Mouse (Mus musculus): ENCODE measurements around the gene Engase. TPM values are rescaled to one million over a fixed set of nuclear protein-coding genes. Genes with fewer than 3 reads are reported as not detected.

The Engase gene
- polyA plus RNA-seq, 1 experiment from 2014 or later = 5.9 TPM

- Histone ChIP-seq H3K9me3 (replicated peaks; ENCODE audit: control insufficient read depth, low read length, poor library complexity, severe bottlenecking) (no peaks in the 10 kb centered on the region), H3K4me1 (ENCODE audit: control insufficient read depth, insufficient read depth, low read length) (peaks cover 23% of the 10 kb centered on the region), H3K9ac (ENCODE audit: low read depth, low read length) (0 out of 2 replicates have a peak overlapping the region, but pooled peaks have one; percentile 10), H3K36me3 (ENCODE audit: control insufficient read depth, insufficient read depth, low read length) (no peaks in the 10 kb centered on the region), H3K4me3 (ENCODE audit: low read depth, low read length) (no peak overlapping the region), H3K27me3 (ENCODE audit: control insufficient read depth, insufficient read depth, low read depth, low read length) (no peaks in the 10 kb centered on the region), H3K4me2 (ENCODE audit: low read length) (no peak overlapping the region), H3K27ac (ENCODE audit: low read length) (no peak overlapping the region)
- no peak for ATAC-seq
- 24% methylated on average over 21 of the region's 22 CpGs for WGBS
Observed at GRCm38 (mm10) chr11:118490566-118491218, 14.1 kb downstream of the Engase start.

DNA sequence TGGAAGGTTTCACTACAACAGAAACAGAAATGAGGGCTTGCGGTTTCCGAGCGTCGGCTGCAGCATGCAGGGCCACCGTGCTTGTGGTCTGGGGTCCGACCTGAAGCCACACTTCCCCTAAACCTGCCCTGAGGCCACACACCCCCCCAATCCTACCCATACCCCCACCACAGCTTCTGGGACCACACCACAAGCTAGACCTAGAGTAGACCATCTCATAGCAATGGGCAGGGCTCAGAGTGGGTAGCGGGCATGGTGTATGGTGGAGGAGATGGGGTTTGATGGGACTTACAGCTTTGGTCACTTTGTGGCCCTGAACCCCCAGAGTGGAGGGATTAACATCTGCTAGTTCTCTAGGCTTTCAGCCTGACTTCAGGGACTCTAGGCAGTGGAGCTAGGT is 14.6 kb downstream of the Engase start:
- Histone ChIP-seq H3K9ac (ENCODE audit: low read depth, low read length) (no peak overlapping the region), H3K9me3 (replicated peaks; ENCODE audit: control insufficient read depth, low read length, poor library complexity, severe bottlenecking) (no peaks in the 10 kb centered on the region), H3K4me1 (ENCODE audit: control insufficient read depth, insufficient read depth, low read length) (peaks cover 23% of the 10 kb centered on the region), H3K27me3 (ENCODE audit: control insufficient read depth, insufficient read depth, low read depth, low read length) (no peaks in the 10 kb centered on the region), H3K36me3 (ENCODE audit: control insufficient read depth, insufficient read depth, low read length) (no peaks in the 10 kb centered on the region), H3K4me2 (ENCODE audit: low read length) (no peak overlapping the region), H3K4me3 (ENCODE audit: low read depth, low read length) (no peak overlapping the region), H3K27ac (ENCODE audit: low read length) (no peak overlapping the region)
- ATAC-seq = no peak
- 89% methylated on average over 7 of the region's 7 CpGs for WGBS

GRCm38 (mm10) chr11:118493458-118493857 is 16.8 kb downstream of the Engase start:
- no peak for ATAC-seq
- Histone ChIP-seq H3K27ac (ENCODE audit: low read length) (no peak overlapping the region), H3K36me3 (ENCODE audit: control insufficient read depth, insufficient read depth, low read length) (no peaks in the 10 kb centered on the region), H3K9ac (ENCODE audit: low read depth, low read length) (0 out of 2 replicates have a peak overlapping the region, but pooled peaks have one; percentile 6), H3K4me3 (ENCODE audit: low read depth, low read length) (no peak overlapping the region), H3K4me1 (ENCODE audit: control insufficient read depth, insufficient read depth, low read length) (peaks cover 24% of the 10 kb centered on the region), H3K9me3 (replicated peaks; ENCODE audit: control insufficient read depth, low read length, poor library complexity, severe bottlenecking) (no peaks in the 10 kb centered on the region), H3K4me2 (ENCODE audit: low read length) (no peak overlapping the region), H3K27me3 (ENCODE audit: control insufficient read depth, insufficient read depth, low read depth, low read length) (no peaks in the 10 kb centered on the region)
- WGBS = 90% methylated on average over 2 of the region's 2 CpGs

DNA sequence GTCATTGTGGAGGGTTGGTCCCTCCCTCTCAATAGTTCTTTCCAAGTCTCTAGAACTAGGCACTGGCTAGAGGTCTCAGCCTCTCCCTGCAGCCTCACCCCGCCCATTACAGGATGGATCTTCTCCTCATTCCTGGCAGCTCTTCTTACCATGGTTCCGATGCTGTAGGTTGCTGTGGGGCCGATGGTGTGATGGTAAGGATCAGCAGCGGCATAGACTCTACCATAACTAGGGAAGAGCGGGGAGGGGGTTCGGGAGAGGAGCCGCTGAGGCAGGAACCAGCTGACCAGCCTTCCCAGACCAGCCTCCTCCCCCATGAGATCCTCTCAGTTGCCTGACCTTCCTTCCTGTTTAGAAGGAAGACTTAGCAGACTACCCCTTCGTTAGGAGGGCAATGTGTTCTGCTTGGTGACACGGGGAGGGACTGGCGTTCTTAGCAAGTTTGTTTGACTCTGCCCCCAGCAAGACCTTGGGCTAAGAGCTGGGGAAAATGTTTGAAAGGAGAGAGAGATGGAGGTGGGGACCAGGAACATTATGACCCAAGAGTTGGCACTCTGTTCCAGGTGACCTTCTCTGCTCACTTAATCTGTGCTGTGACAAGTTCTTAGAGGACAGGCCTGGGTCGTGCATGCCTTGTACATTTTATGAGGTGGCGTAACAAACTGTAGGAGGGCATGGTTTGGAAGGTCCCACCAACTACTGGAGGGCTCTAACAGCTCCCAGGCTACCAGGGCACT is 17.5 kb downstream of the Engase start:
- no peaks in the 10 kb centered on the region for H3K9me3 ChIP-seq (replicated peaks; ENCODE audit: control insufficient read depth, low read length, poor library complexity, severe bottlenecking)
- ATAC-seq = no peak
- no peaks in the 10 kb centered on the region for H3K27me3 ChIP-seq (ENCODE audit: control insufficient read depth, insufficient read depth, low read depth, low read length)
- peaks cover 18% of the 10 kb centered on the region for H3K4me1 ChIP-seq (ENCODE audit: control insufficient read depth, insufficient read depth, low read length)
- no peaks in the 10 kb centered on the region for H3K36me3 ChIP-seq (ENCODE audit: control insufficient read depth, insufficient read depth, low read length)
- WGBS = 90% methylated on average over 12 of the region's 12 CpGs
- no peak overlapping the region for H3K4me2 ChIP-seq (ENCODE audit: low read length)
- H3K9ac ChIP-seq (ENCODE audit: low read depth, low read length) = no peak overlapping the region
- 0 out of 2 replicates have a peak overlapping the region, but pooled peaks have one; percentile 11 for H3K27ac ChIP-seq (ENCODE audit: low read length)
- no peak overlapping the region for H3K4me3 ChIP-seq (ENCODE audit: low read depth, low read length)

GRCm38 (mm10) chr11:118495065-118495464 is 18.4 kb downstream of the Engase start:
- H3K4me3 ChIP-seq (ENCODE audit: low read depth, low read length) = no peak overlapping the region
- no peak for ATAC-seq
- WGBS = 52% methylated on average over 5 of the region's 5 CpGs
- no peak overlapping the region for H3K4me2 ChIP-seq (ENCODE audit: low read length)
- H3K4me1 ChIP-seq (ENCODE audit: control insufficient read depth, insufficient read depth, low read length) = peaks cover 13% of the 10 kb centered on the region; the same call in 1 of the 2 replicates
- H3K36me3 ChIP-seq (ENCODE audit: control insufficient read depth, insufficient read depth, low read length) = no peaks in the 10 kb centered on the region
- no peak overlapping the region for H3K27ac ChIP-seq (ENCODE audit: low read length)
- H3K9ac ChIP-seq (ENCODE audit: low read depth, low read length) = no peak overlapping the region
- no peaks in the 10 kb centered on the region for H3K9me3 ChIP-seq (replicated peaks; ENCODE audit: control insufficient read depth, low read length, poor library complexity, severe bottlenecking)
- H3K27me3 ChIP-seq (ENCODE audit: control insufficient read depth, insufficient read depth, low read depth, low read length) = no peaks in the 10 kb centered on the region

DNA sequence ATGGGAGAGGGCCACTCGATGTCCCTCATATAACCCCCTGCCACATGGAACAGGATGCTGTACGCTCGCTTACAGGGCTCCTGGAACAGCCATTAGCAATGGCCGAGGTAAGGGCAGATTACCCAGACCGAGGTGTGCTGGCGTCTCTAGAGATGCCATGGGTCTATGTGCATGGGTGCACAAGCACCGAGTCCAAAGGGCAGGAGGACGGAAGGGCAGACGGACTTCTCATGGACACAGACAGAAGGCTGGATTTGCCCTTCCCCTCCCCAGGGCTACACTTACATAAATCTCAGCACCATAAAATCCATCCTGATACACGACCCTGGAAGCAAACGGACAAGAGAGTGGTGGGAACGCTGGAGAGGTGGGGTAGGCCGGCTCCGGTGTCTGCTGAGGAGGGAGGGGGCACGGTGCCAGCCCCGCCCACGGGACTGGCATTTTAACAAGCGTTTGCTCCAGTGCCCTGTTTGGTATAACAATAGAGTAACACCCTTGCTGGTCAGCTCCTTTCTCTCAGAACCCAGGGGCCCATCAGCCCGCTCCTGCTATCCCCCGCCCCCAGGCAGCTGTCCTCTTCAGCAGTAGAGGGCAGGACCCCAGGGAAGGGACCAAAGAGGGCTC is 19.5 kb downstream of the Engase start:
- H3K9me3 ChIP-seq (replicated peaks; ENCODE audit: control insufficient read depth, low read length, poor library complexity, severe bottlenecking) = no peaks in the 10 kb centered on the region
- 53% methylated on average over 20 of the region's 20 CpGs for WGBS
- H3K9ac ChIP-seq (ENCODE audit: low read depth, low read length) = no peak overlapping the region
- peaks cover 13% of the 10 kb centered on the region; the same call in 1 of the 2 replicates for H3K4me1 ChIP-seq (ENCODE audit: control insufficient read depth, insufficient read depth, low read length)
- H3K27me3 ChIP-seq (ENCODE audit: control insufficient read depth, insufficient read depth, low read depth, low read length) = no peaks in the 10 kb centered on the region
- no peak overlapping the region for H3K4me2 ChIP-seq (ENCODE audit: low read length)
- no peak overlapping the region for H3K4me3 ChIP-seq (ENCODE audit: low read depth, low read length)
- no peak overlapping the region for H3K27ac ChIP-seq (ENCODE audit: low read length)
- ATAC-seq = no peak
- H3K36me3 ChIP-seq (ENCODE audit: control insufficient read depth, insufficient read depth, low read length) = no peaks in the 10 kb centered on the region

- ATAC-seq = no peak
- H3K27ac ChIP-seq (ENCODE audit: low read length) = no peak overlapping the region
- no peaks in the 10 kb centered on the region; the same call in 1 of the 2 replicates for H3K36me3 ChIP-seq (ENCODE audit: control insufficient read depth, insufficient read depth, low read length)
- H3K4me3 ChIP-seq (ENCODE audit: low read depth, low read length) = no peak overlapping the region
- H3K27me3 ChIP-seq (ENCODE audit: control insufficient read depth, insufficient read depth, low read depth, low read length) = peaks cover 3% of the 10 kb centered on the region; the same call in 1 of the 2 replicates
- H3K9me3 ChIP-seq (replicated peaks; ENCODE audit: control insufficient read depth, low read length, poor library complexity, severe bottlenecking) = no peaks in the 10 kb centered on the region
- no peak overlapping the region for H3K4me2 ChIP-seq (ENCODE audit: low read length)
- 0 out of 2 replicates have a peak, but pooled peaks cover 2% of the 10 kb centered on the region for H3K4me1 ChIP-seq (ENCODE audit: control insufficient read depth, insufficient read depth, low read length)
- WGBS = 66% methylated on average over 6 of the region's 6 CpGs
- no peak overlapping the region for H3K9ac ChIP-seq (ENCODE audit: low read depth, low read length)
Observed at GRCm38 (mm10) chr11:118502990-118503389, 26.4 kb downstream of the Engase start.

GRCm38 (mm10) chr11:118503418-118504179 is 27.0 kb downstream of the Engase start:
- no peak overlapping the region for H3K4me2 ChIP-seq (ENCODE audit: low read length)
- peaks cover 3% of the 10 kb centered on the region; the same call in 1 of the 2 replicates for H3K27me3 ChIP-seq (ENCODE audit: control insufficient read depth, insufficient read depth, low read depth, low read length)
- no peaks in the 10 kb centered on the region; the same call in 1 of the 2 replicates for H3K36me3 ChIP-seq (ENCODE audit: control insufficient read depth, insufficient read depth, low read length)
- no peaks in the 10 kb centered on the region for H3K9me3 ChIP-seq (replicated peaks; ENCODE audit: control insufficient read depth, low read length, poor library complexity, severe bottlenecking)
- 30% methylated on average over 33 of the region's 34 CpGs for WGBS
- no peak overlapping the region for H3K27ac ChIP-seq (ENCODE audit: low read length)
- H3K9ac ChIP-seq (ENCODE audit: low read depth, low read length) = no peak overlapping the region
- no peak overlapping the region for H3K4me3 ChIP-seq (ENCODE audit: low read depth, low read length)
- no peak for ATAC-seq
- H3K4me1 ChIP-seq (ENCODE audit: control insufficient read depth, insufficient read depth, low read length) = 0 out of 2 replicates have a peak, but pooled peaks cover 2% of the 10 kb centered on the region

Measured in midbrain, embryonic 16.5 days (tissue).